ENCODE assay signal across 7 mouse cellular contexts in the genomic region with DNA sequence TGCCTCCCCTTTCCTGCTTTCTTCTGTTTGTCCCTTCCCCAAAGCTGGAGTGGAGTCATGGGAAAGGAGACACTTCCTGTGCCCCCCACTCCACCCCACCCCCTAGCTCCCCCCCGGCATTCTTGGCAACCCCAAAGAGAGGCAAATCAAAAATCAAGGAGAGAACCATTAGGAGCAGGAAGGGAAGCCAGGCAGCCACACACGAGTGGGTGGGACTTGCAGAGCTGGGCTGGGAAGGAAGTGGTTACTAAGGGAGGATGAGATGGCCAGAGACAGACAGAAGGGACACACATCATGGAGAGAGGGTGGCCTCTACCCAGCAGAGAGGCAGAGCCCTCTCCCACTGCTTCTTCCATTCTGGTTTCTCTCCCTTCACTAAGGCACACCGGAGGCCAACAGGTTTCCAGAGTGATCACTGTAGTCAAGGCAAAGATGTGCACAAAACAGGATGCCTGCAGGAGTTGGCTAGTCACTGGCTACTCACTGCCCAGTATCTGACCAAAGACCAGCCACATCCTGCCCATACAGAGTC. TPM values are rescaled to one million over a fixed set of nuclear protein-coding genes. Genes with fewer than 3 reads are reported as not detected.
DNase-seq lines count a peak whose midpoint lies in the region; ATAC-seq and TF ChIP-seq lines count a peak whose summit lies in the region.

No protein-coding gene starts in this region.

- no peaks in the 10 kb centered on the region for H3K27me3 ChIP-seq in heart, embryonic 15.5 days
- H3K27me3 ChIP-seq in limb, embryonic 15.5 days = no peaks in the 10 kb centered on the region

- WGBS in heart, embryonic 15.5 days = 14% methylated on average over 3 of the region's 3 CpGs
- WGBS in limb, embryonic 15.5 days = 25% methylated on average over 3 of the region's 3 CpGs

- H3K4me3 ChIP-seq in bone marrow macrophage, adult 2 months (ENCODE audit: insufficient read depth, low read length) = peak overlapping the region; percentile 17
- no peak overlapping the region for H3K4me3 ChIP-seq in heart, embryonic 15.5 days
- H3K4me3 ChIP-seq in limb, embryonic 15.5 days = no peak overlapping the region

- 0 out of 2 replicates have a peak overlapping the region, but pooled peaks have one; percentile 4 for H3K9ac ChIP-seq in heart, embryonic 15.5 days
- 0 out of 2 replicates have a peak overlapping the region, but pooled peaks have one; percentile 2 for H3K9ac ChIP-seq in limb, embryonic 15.5 days

- peak overlapping the region; percentile 41 for H3K4me2 ChIP-seq in heart, embryonic 15.5 days
- H3K4me2 ChIP-seq in limb, embryonic 15.5 days = peak overlapping the region; percentile 30

- H3K4me1 ChIP-seq in bone marrow macrophage, adult 2 months (ENCODE audit: control insufficient read depth, insufficient read depth, low read length) = peaks cover 37% of the 10 kb centered on the region
- H3K4me1 ChIP-seq in heart, embryonic 15.5 days (replicated peaks) = peaks cover 81% of the 10 kb centered on the region
- peaks cover 81% of the 10 kb centered on the region for H3K4me1 ChIP-seq in limb, embryonic 15.5 days

- DNase-seq in cerebellum, adult 11 months = no peak
- no peak for DNase-seq in layer of hippocampus, postnatal 14 days (ENCODE audit: low spot score in 2 of 2)

- no peaks in the 10 kb centered on the region for H3K9me3 ChIP-seq in heart, embryonic 15.5 days (replicated peaks)
- no peaks in the 10 kb centered on the region for H3K9me3 ChIP-seq in limb, embryonic 15.5 days

- no peak for TF ChIP-seq CTCF in bone marrow macrophage, adult 2 months (IDR thresholded peaks at IDR 0.05; ENCODE audit: low read depth, low read length)

- peak; percentile 24 for ATAC-seq in CD4-positive, CD25-positive, alpha-beta regulatory T cell, adult 4 months
- 0 out of 2 replicates have a peak, but pooled peaks have one; percentile 12 for ATAC-seq in heart, embryonic 15.5 days (replicated peaks; ENCODE audit: insufficient number of reproducible peaks, insufficient read depth, low FRiP score, low read depth)
- peak; percentile 9; the same call in 1 of the 2 replicates for ATAC-seq in limb, embryonic 15.5 days (ENCODE audit: insufficient number of reproducible peaks, low FRiP score, low TSS enrichment, low read depth)
- ATAC-seq in monocyte, adult 5-6 weeks (replicated peaks; ENCODE audit: insufficient number of reproducible peaks, low FRiP score, low TSS enrichment, poor library complexity, severe bottlenecking) = peak; percentile 64; the same call in 1 of the 2 replicates

- peak overlapping the region; percentile 64 for H3K27ac ChIP-seq in bone marrow macrophage, adult 2 months (ENCODE audit: insufficient read depth, low read depth, low read length)
- H3K27ac ChIP-seq in heart, embryonic 15.5 days = peak overlapping the region; percentile 82
- peak overlapping the region; percentile 83 for H3K27ac ChIP-seq in limb, embryonic 15.5 days

- no peaks in the 10 kb centered on the region for H3K36me3 ChIP-seq in heart, embryonic 15.5 days
- no peaks in the 10 kb centered on the region for H3K36me3 ChIP-seq in limb, embryonic 15.5 days

- no peak for TF ChIP-seq POLR2A in bone marrow macrophage, adult 2 months (IDR thresholded peaks at IDR 0.05; ENCODE audit: borderline replicate concordance, low read depth, low read length)

RNA-seq across cellular contexts. Expression of gene Ski, which starts 43.3 kb away (rescaled TPM):
- 10 to 100 TPM; 20.6 to 28.2 TPM for polyA plus RNA-seq in CD4-positive, CD25-positive, alpha-beta regulatory T cell, adult 4 months (2017; shearing (Covaris generic))
- polyA plus RNA-seq in bone marrow macrophage, adult 2 months (2012; ENCODE audit: insufficient read depth, insufficient read length, missing spikeins) = 61.1 and 63.9 TPM in 2 replicates
- polyA plus RNA-seq in heart, embryonic 15.5 days (2015; fragmentation: Nextera tagmentation; extraction: Ambion mirVana) = 11.0 and 13.6 TPM in 2 replicates
- 25.2 and 26.8 TPM in 2 replicates for polyA plus RNA-seq in limb, embryonic 15.5 days (2015; fragmentation: Nextera tagmentation; extraction: Ambion mirVana)
- 13.5 to 26.2 TPM (median 17.7 TPM) in 3 replicates for total RNA-seq in monocyte, adult 5-6 weeks (2017)
- 100 to 1,000 TPM; 115 to 117 TPM for total RNA-seq in layer of hippocampus, postnatal 14 days (2021)

Comparison
In these comparisons a context has a peak if more than half of its experiments do, and no peak if none do; other contexts are left out.
1. ATAC-seq: peak in every context shown above with its lines; median percentile 64 in monocyte, adult 5-6 weeks; 24 in CD4-positive, CD25-positive, alpha-beta regulatory T cell, adult 4 months; 12 in heart, embryonic 15.5 days; 9 in limb, embryonic 15.5 days.